Mouse (Mus musculus) limb, embryonic 14.5 days (tissue): ENCODE measurements around the gene 2310050C09Rik. TPM values are rescaled to one million over a fixed set of nuclear protein-coding genes. Genes with fewer than 3 reads are reported as not detected.

Experiments
- ATAC-seq: fragments of 200-750 bp; cut with Nextera tagmentation; 2 replicates; pipeline ENCODE4 v1.8.0; 2017; ENCODE audit warnings: low read depth, moderate number of reproducible peaks, moderate TSS enrichment; ENCODE audit not compliant: low FRiP score
- DNase-seq: peaks from one replicate; pipeline ENCODE4 v3.0.0-alpha.2; 2015; ENCODE audit warnings: low spot score
- H3K27ac ChIP-seq: fragments of 300-500 bp; sonication (generic); replicated peaks from 2 replicates; pipeline ENCODE4 v1.5.1; 2014; ENCODE audit warnings: low read depth, mild to moderate bottlenecking, low read length, moderate library complexity, mixed read lengths
- H3K27me3 ChIP-seq: fragments of 300-500 bp; sonication (generic); 2 replicates; pipeline ENCODE4 v1.6.1; 2014; ENCODE audit warnings: low read length, mixed read lengths; ENCODE audit not compliant: control insufficient read depth, insufficient read depth
- H3K36me3 ChIP-seq: fragments of 300-500 bp; sonication (generic); 2 replicates; pipeline ENCODE4 v1.6.1; 2014; ENCODE audit warnings: mild to moderate bottlenecking, low read length, moderate library complexity, mixed read lengths; ENCODE audit not compliant: control insufficient read depth, insufficient read depth
- H3K4me1 ChIP-seq: fragments of 300-500 bp; sonication (generic); 2 replicates; pipeline ENCODE4 v1.6.1; 2014; ENCODE audit warnings: antibody characterized with exemption, low read length, mixed read lengths; ENCODE audit not compliant: control insufficient read depth, insufficient read depth
- H3K4me2 ChIP-seq: fragments of 300-500 bp; sonication (generic); replicated peaks from 2 replicates; pipeline ENCODE4 v1.6.1; 2014; ENCODE audit warnings: low read depth, mild to moderate bottlenecking, low read length, moderate library complexity; ENCODE audit not compliant: severe bottlenecking
- H3K4me3 ChIP-seq: fragments of 300-500 bp; sonication (generic); replicated peaks from 2 replicates; pipeline ENCODE4 v1.5.1; 2014; ENCODE audit warnings: low read length
- H3K9ac ChIP-seq: fragments of 300-500 bp; sonication (generic); 2 replicates; pipeline ENCODE4 v1.6.1; 2014; ENCODE audit warnings: mild to moderate bottlenecking, low read depth, low read length, moderate library complexity; ENCODE audit not compliant: severe bottlenecking
- H3K9me3 ChIP-seq: fragments of 300-500 bp; sonication (generic); 2 replicates; pipeline ENCODE4 v1.6.1; 2016; ENCODE audit warnings: low read length; ENCODE audit not compliant: control insufficient read depth
- POLR2A ChIP-seq: fragments of 200-500 bp; IDR thresholded peaks from 2 replicates; pipeline ENCODE4 v1.8.0; 2012; ENCODE audit warnings: inconsistent platforms, mild to moderate bottlenecking, moderate library complexity, borderline replicate concordance; ENCODE audit not compliant: insufficient read depth, insufficient read length; ENCODE audit errors: extremely low read depth
- WGBS: fragments of 180-500 bp; shearing (Covaris S2); extraction: QIAGEN DNeasy Blood & Tissue Kit; methylation state at CpG from one replicate; pipeline ENCODE4 v1.1.7; 2014; 5-methylcytosine and 5-hydroxymethylcytosine counted together
- polyA plus RNA-seq, 2 experiments: library from polyadenylated mRNA; depleted of rRNA in 1 of 2; stranded (reverse) in 1 of 2; unstranded in 1 of 2; fragments of >200 nt; fragmentation: Nextera tagmentation in 1 of 2; extraction: Ambion mirVana in 1 of 2; gene quantifications; 2 replicates each; pipeline versions ENCODE4 v1.2.1 to v1.2.3; 2012 to 2014

The 2310050C09Rik gene
- polyA plus RNA-seq, 2 experiments: 0.05 TPM; not detected in 1

- no peaks in the 10 kb centered on the region for H3K36me3 ChIP-seq
Observed at GRCm38 (mm10) chr3:92894063-92894462, 24.0 kb upstream of the 2310050C09Rik start.

GRCm38 (mm10) chr3:92874180-92874579 is 4.2 kb upstream of the 2310050C09Rik start:
- Histone ChIP-seq H3K9ac (no peak overlapping the region), H3K4me2 (no peak overlapping the region), H3K4me3 (no peak overlapping the region), H3K27ac (no peak overlapping the region), H3K36me3 (no peaks in the 10 kb centered on the region), H3K27me3 (no peaks in the 10 kb centered on the region), H3K4me1 (no peaks in the 10 kb centered on the region), H3K9me3 (no peaks in the 10 kb centered on the region)
- no peak for ATAC-seq
- DNase-seq: no peak
- TF ChIP-seq POLR2A: no peak
- WGBS: 88% methylated on average over 3 of the region's 3 CpGs

More at GRCm38 (mm10) chr3:92894063-92894462, 24.0 kb upstream of the 2310050C09Rik start:
- Histone ChIP-seq H3K9me3 (no peaks in the 10 kb centered on the region), H3K27ac (no peak overlapping the region), H3K4me3 (no peak overlapping the region), H3K4me2 (no peak overlapping the region), H3K9ac (no peak overlapping the region), H3K27me3 (no peaks in the 10 kb centered on the region), H3K4me1 (no peaks in the 10 kb centered on the region)
- DNase-seq (peak; percentile 53), ATAC-seq (no peak)
- WGBS: 48% methylated on average over 3 of the region's 3 CpGs
- no peak for TF ChIP-seq POLR2A

- H3K27me3 ChIP-seq: no peaks in the 10 kb centered on the region
- no peak within 1 kb of the TSS for H3K4me2 ChIP-seq
- H3K36me3 ChIP-seq: no peaks in the 10 kb centered on the region
- no peak within 1 kb of the TSS for H3K9ac ChIP-seq
- H3K4me3 ChIP-seq: no peak within 1 kb of the TSS
- DNase-seq (no peak), ATAC-seq (no peak)
- no peak within 1 kb of the TSS for H3K27ac ChIP-seq
- 78% methylated on average over 3 of the region's 3 CpGs for whole genome bisulfite sequencing
- no peak for TF ChIP-seq POLR2A
- no peaks in the 10 kb centered on the region for H3K4me1 ChIP-seq
- H3K9me3 ChIP-seq: no peaks in the 10 kb centered on the region
Observed at GRCm38 (mm10) chr3:92851186-92851585, 18.8 kb downstream of the 2310050C09Rik start, which contains the start of gene Lce1l. TSS of gene Lce1l (minus strand) at chr3:92851286.

GRCm38 (mm10) chr3:92827108-92827507 is 42.9 kb downstream of the 2310050C09Rik start, which contains the start of gene Kprp:
TSS of gene Kprp (minus strand) at chr3:92827247.
- ATAC-seq: no peak
- H3K4me3 ChIP-seq: no peak within 1 kb of the TSS

GRCm38 (mm10) chr3:92825808-92826207 is 44.2 kb downstream of the 2310050C09Rik start:
- DNase-seq: no peak
- H3K4me3 ChIP-seq: no peak overlapping the region
- 17% methylated on average over 1 of the region's 1 CpGs for WGBS
- ATAC-seq: no peak
- H3K9me3 ChIP-seq: no peaks in the 10 kb centered on the region
- no peak overlapping the region for H3K27ac ChIP-seq
- TF ChIP-seq POLR2A: no peak
- no peaks in the 10 kb centered on the region for H3K36me3 ChIP-seq
- H3K27me3 ChIP-seq: no peaks in the 10 kb centered on the region
- H3K4me1 ChIP-seq: no peaks in the 10 kb centered on the region
- H3K4me2 ChIP-seq: no peak overlapping the region
- H3K9ac ChIP-seq: no peak overlapping the region

More at GRCm38 (mm10) chr3:92827108-92827507, 42.9 kb downstream of the 2310050C09Rik start, which contains the start of gene Kprp:
- 44% methylated on average over 1 of the region's 1 CpGs for WGBS
- no peak for TF ChIP-seq POLR2A
- Histone ChIP-seq H3K27me3 (no peaks in the 10 kb centered on the region), H3K4me1 (no peaks in the 10 kb centered on the region), H3K9me3 (no peaks in the 10 kb centered on the region), H3K27ac (no peak within 1 kb of the TSS), H3K4me2 (no peak within 1 kb of the TSS), H3K9ac (no peak within 1 kb of the TSS), H3K36me3 (no peaks in the 10 kb centered on the region)
- DNase-seq: peak; percentile 2

Other genes with a start within 250 kb of the 2310050C09Rik start
- gene Lce6a, start 248.6 kb downstream of the 2310050C09Rik start, polyA plus RNA-seq (2012; rRNA removed): not detected in 2 replicates
- 0.59 TPM in 1 of 2 replicates, not detected in the other for gene Lce6a, start 248.6 kb downstream of the 2310050C09Rik start, polyA plus RNA-seq (2014; fragmentation: Nextera tagmentation; extraction: Ambion mirVana)
- not detected in 2 replicates for gene Lce1a1, start 221.9 kb downstream of the 2310050C09Rik start, polyA plus RNA-seq (2012; rRNA removed)
- not detected in 2 replicates for gene Lce1a1, start 221.9 kb downstream of the 2310050C09Rik start, polyA plus RNA-seq (2014; fragmentation: Nextera tagmentation; extraction: Ambion mirVana)
- not detected in 2 replicates for gene Lce1b, start 213.3 kb downstream of the 2310050C09Rik start, polyA plus RNA-seq (2012; rRNA removed)
- gene Lce1b, start 213.3 kb downstream of the 2310050C09Rik start, polyA plus RNA-seq (2014; fragmentation: Nextera tagmentation; extraction: Ambion mirVana): not detected in 2 replicates
- gene Lce1a2, start 199.9 kb downstream of the 2310050C09Rik start, polyA plus RNA-seq (2012; rRNA removed): not detected in 2 replicates
- not detected in 2 replicates for gene Lce1a2, start 199.9 kb downstream of the 2310050C09Rik start, polyA plus RNA-seq (2014; fragmentation: Nextera tagmentation; extraction: Ambion mirVana)
- not detected in 2 replicates for gene Lce1c, start 191.0 kb downstream of the 2310050C09Rik start, polyA plus RNA-seq (2012; rRNA removed)
- not detected in 2 replicates for gene Lce1c, start 191.0 kb downstream of the 2310050C09Rik start, polyA plus RNA-seq (2014; fragmentation: Nextera tagmentation; extraction: Ambion mirVana)
- gene Lce1d, start 183.0 kb downstream of the 2310050C09Rik start, polyA plus RNA-seq (2012; rRNA removed): not detected in 2 replicates
- gene Lce1d, start 183.0 kb downstream of the 2310050C09Rik start, polyA plus RNA-seq (2014; fragmentation: Nextera tagmentation; extraction: Ambion mirVana): not detected in 2 replicates
- gene Lce1e, start 161.1 kb downstream of the 2310050C09Rik start, polyA plus RNA-seq (2012; rRNA removed): not detected in 2 replicates
- gene Lce1e, start 161.1 kb downstream of the 2310050C09Rik start, polyA plus RNA-seq (2014; fragmentation: Nextera tagmentation; extraction: Ambion mirVana): not detected in 2 replicates
- not detected in 2 replicates for gene Lce1f, start 149.9 kb downstream of the 2310050C09Rik start, polyA plus RNA-seq (2012; rRNA removed)
- gene Lce1f, start 149.9 kb downstream of the 2310050C09Rik start, polyA plus RNA-seq (2014; fragmentation: Nextera tagmentation; extraction: Ambion mirVana): not detected in 2 replicates
- gene Gm38119, start 131.1 kb downstream of the 2310050C09Rik start, polyA plus RNA-seq (2012; rRNA removed): not detected in 2 replicates
- not detected in 2 replicates for gene Gm38119, start 131.1 kb downstream of the 2310050C09Rik start, polyA plus RNA-seq (2014; fragmentation: Nextera tagmentation; extraction: Ambion mirVana)
- gene Lce1g, start 117.9 kb downstream of the 2310050C09Rik start, polyA plus RNA-seq (2012; rRNA removed): not detected in 2 replicates
- gene Lce1g, start 117.9 kb downstream of the 2310050C09Rik start, polyA plus RNA-seq (2014; fragmentation: Nextera tagmentation; extraction: Ambion mirVana): not detected in 2 replicates
- gene Lce1h, start 105.2 kb downstream of the 2310050C09Rik start, polyA plus RNA-seq (2012; rRNA removed): not detected in 2 replicates
- gene Lce1h, start 105.2 kb downstream of the 2310050C09Rik start, polyA plus RNA-seq (2014; fragmentation: Nextera tagmentation; extraction: Ambion mirVana): not detected in 2 replicates
- not detected in 2 replicates for gene Lce1i, start 91.3 kb downstream of the 2310050C09Rik start, polyA plus RNA-seq (2012; rRNA removed)
- gene Lce1i, start 91.3 kb downstream of the 2310050C09Rik start, polyA plus RNA-seq (2014; fragmentation: Nextera tagmentation; extraction: Ambion mirVana): not detected in 2 replicates
- not detected in 2 replicates for gene Lce1j, start 79.7 kb downstream of the 2310050C09Rik start, polyA plus RNA-seq (2012; rRNA removed)
- not detected in 2 replicates for gene Lce1j, start 79.7 kb downstream of the 2310050C09Rik start, polyA plus RNA-seq (2014; fragmentation: Nextera tagmentation; extraction: Ambion mirVana)
- gene Lce1k, start 62.3 kb downstream of the 2310050C09Rik start, polyA plus RNA-seq (2012; rRNA removed): not detected in 2 replicates
- not detected in 2 replicates for gene Lce1k, start 62.3 kb downstream of the 2310050C09Rik start, polyA plus RNA-seq (2014; fragmentation: Nextera tagmentation; extraction: Ambion mirVana)
- 0.03 TPM in 1 of 2 replicates, not detected in the other for gene Kprp, start 43.0 kb downstream of the 2310050C09Rik start, polyA plus RNA-seq (2012; rRNA removed)
- gene Kprp, start 43.0 kb downstream of the 2310050C09Rik start, polyA plus RNA-seq (2014; fragmentation: Nextera tagmentation; extraction: Ambion mirVana): not detected in 2 replicates
- gene Lce1l, start 18.9 kb downstream of the 2310050C09Rik start, polyA plus RNA-seq (2012; rRNA removed): not detected in 2 replicates
- not detected in 2 replicates for gene Lce1l, start 18.9 kb downstream of the 2310050C09Rik start, polyA plus RNA-seq (2014; fragmentation: Nextera tagmentation; extraction: Ambion mirVana)
- gene Lce3a, start 56.0 kb upstream of the 2310050C09Rik start, polyA plus RNA-seq (2012; rRNA removed): not detected in 2 replicates
- not detected in 2 replicates for gene Lce3a, start 56.0 kb upstream of the 2310050C09Rik start, polyA plus RNA-seq (2014; fragmentation: Nextera tagmentation; extraction: Ambion mirVana)
- gene Lce3b, start 62.8 kb upstream of the 2310050C09Rik start, polyA plus RNA-seq (2012; rRNA removed): not detected in 2 replicates
- not detected in 2 replicates for gene Lce3b, start 62.8 kb upstream of the 2310050C09Rik start, polyA plus RNA-seq (2014; fragmentation: Nextera tagmentation; extraction: Ambion mirVana)
- 0.20 TPM in 1 of 2 replicates, not detected in the other for gene Lce3c, start 74.3 kb upstream of the 2310050C09Rik start, polyA plus RNA-seq (2012; rRNA removed)
- not detected in 2 replicates for gene Lce3c, start 74.3 kb upstream of the 2310050C09Rik start, polyA plus RNA-seq (2014; fragmentation: Nextera tagmentation; extraction: Ambion mirVana)
- gene Lce3d, start 87.2 kb upstream of the 2310050C09Rik start, polyA plus RNA-seq (2012; rRNA removed): not detected in 2 replicates
- not detected in 2 replicates for gene Lce3d, start 87.2 kb upstream of the 2310050C09Rik start, polyA plus RNA-seq (2014; fragmentation: Nextera tagmentation; extraction: Ambion mirVana)
- not detected in 2 replicates for gene Lce3e, start 96.8 kb upstream of the 2310050C09Rik start, polyA plus RNA-seq (2012; rRNA removed)
- gene Lce3e, start 96.8 kb upstream of the 2310050C09Rik start, polyA plus RNA-seq (2014; fragmentation: Nextera tagmentation; extraction: Ambion mirVana): not detected in 2 replicates
- gene Lce3f, start 122.0 kb upstream of the 2310050C09Rik start, polyA plus RNA-seq (2012; rRNA removed): not detected in 2 replicates
- 1.6 TPM in 1 of 2 replicates, not detected in the other for gene Lce3f, start 122.0 kb upstream of the 2310050C09Rik start, polyA plus RNA-seq (2014; fragmentation: Nextera tagmentation; extraction: Ambion mirVana)
- 1.4 and 1.5 TPM in 2 replicates for gene Crct1, start 145.5 kb upstream of the 2310050C09Rik start, polyA plus RNA-seq (2012; rRNA removed)
- gene Crct1, start 145.5 kb upstream of the 2310050C09Rik start, polyA plus RNA-seq (2014; fragmentation: Nextera tagmentation; extraction: Ambion mirVana): 1.3 and 2.7 TPM in 2 replicates
- gene Lce1m, start 148.8 kb upstream of the 2310050C09Rik start, polyA plus RNA-seq (2012; rRNA removed): 0.08 TPM in 1 of 2 replicates, not detected in the other
- gene Lce1m, start 148.8 kb upstream of the 2310050C09Rik start, polyA plus RNA-seq (2014; fragmentation: Nextera tagmentation; extraction: Ambion mirVana): not detected in 2 replicates
- not detected in 2 replicates for gene Gm4858, start 198.6 kb upstream of the 2310050C09Rik start, polyA plus RNA-seq (2012; rRNA removed)
- gene Gm4858, start 198.6 kb upstream of the 2310050C09Rik start, polyA plus RNA-seq (2014; fragmentation: Nextera tagmentation; extraction: Ambion mirVana): not detected in 2 replicates